Mouse (Mus musculus) hindbrain, postnatal 0 days (tissue): ENCODE measurements around the gene Echdc2. TPM values are rescaled to one million over a fixed set of nuclear protein-coding genes. Genes with fewer than 3 reads are reported as not detected.
A peak's percentile ranks its signal among the peaks of the same experiment; 100 is the strongest.

Experiments used
- ATAC-seq: fragments of 200-750 bp; cut with Nextera tagmentation; 2 replicates; pipeline ENCODE4 v1.8.0; 2017; ENCODE audit warnings: mild to moderate bottlenecking, moderate TSS enrichment, moderate library complexity
- DNase-seq: peaks from one replicate; pipeline ENCODE4 v3.0.0-alpha.2; 2015; ENCODE audit warnings: low spot score
- H3K27ac ChIP-seq: fragments of 300-500 bp; sonication (generic); 2 replicates; pipeline ENCODE4 v1.5.1; 2014; ENCODE audit warnings: mild to moderate bottlenecking
- H3K27me3 ChIP-seq: fragments of 300-500 bp; sonication (generic); 2 replicates; pipeline ENCODE4 v1.6.1; 2014; ENCODE audit warnings: low read length, mixed read lengths; ENCODE audit not compliant: insufficient read depth
- H3K36me3 ChIP-seq: fragments of 300-500 bp; sonication (generic); 2 replicates; pipeline ENCODE4 v1.6.1; 2014; ENCODE audit warnings: low read length, mixed read lengths; ENCODE audit not compliant: insufficient read depth
- H3K4me1 ChIP-seq: fragments of 300-500 bp; sonication (generic); 2 replicates; pipeline ENCODE4 v1.6.1; 2014; ENCODE audit warnings: antibody characterized with exemption, low read length, mixed read lengths; ENCODE audit not compliant: insufficient read depth
- H3K4me2 ChIP-seq: fragments of 300-500 bp; sonication (generic); 2 replicates; pipeline ENCODE4 v1.6.1; 2014; ENCODE audit warnings: low read depth, mild to moderate bottlenecking, low read length, moderate library complexity, mixed read lengths
- H3K4me3 ChIP-seq: fragments of 300-500 bp; sonication (generic); 2 replicates; pipeline ENCODE4 v1.5.1; 2014; ENCODE audit warnings: low read length
- H3K9ac ChIP-seq: fragments of 300-500 bp; sonication (generic); replicated peaks from 2 replicates; pipeline ENCODE4 v1.6.1; 2014; ENCODE audit warnings: mild to moderate bottlenecking, low read length, moderate library complexity, mixed read lengths
- H3K9me3 ChIP-seq: fragments of 300-500 bp; sonication (generic); 2 replicates; pipeline ENCODE4 v1.6.1; 2016; ENCODE audit warnings: low read length, mixed read lengths
- CTCF ChIP-seq: IDR thresholded peaks from 2 replicates; pipeline ENCODE4 v1.5.1; 2016; ENCODE audit warnings: antibody characterized with exemption, control low read depth, low read depth
- WGBS: fragments of 180-500 bp; shearing (Covaris S2); extraction: QIAGEN DNeasy Blood & Tissue Kit; methylation state at CpG from one replicate; pipeline ENCODE4 v1.1.7; 2014; 5-methylcytosine and 5-hydroxymethylcytosine counted together
- polyA plus RNA-seq: library from polyadenylated mRNA; unstranded; fragments of >200 nt; fragmentation: Nextera tagmentation; extraction: Ambion mirVana; gene quantifications from 2 replicates; pipeline ENCODE4 v1.2.1, GENCODE M21; 2015
- total RNA-seq: library from RNA; depleted of rRNA; stranded (reverse); fragments of >200 nt; gene quantifications from 2 replicates; pipeline ENCODE4 v1.2.3, GENCODE M21; 2014

Echdc2 gene
- total and polyA plus RNA-seq, 2 experiments from 2014 or later = 14.4 to 26.5 TPM

DNA sequence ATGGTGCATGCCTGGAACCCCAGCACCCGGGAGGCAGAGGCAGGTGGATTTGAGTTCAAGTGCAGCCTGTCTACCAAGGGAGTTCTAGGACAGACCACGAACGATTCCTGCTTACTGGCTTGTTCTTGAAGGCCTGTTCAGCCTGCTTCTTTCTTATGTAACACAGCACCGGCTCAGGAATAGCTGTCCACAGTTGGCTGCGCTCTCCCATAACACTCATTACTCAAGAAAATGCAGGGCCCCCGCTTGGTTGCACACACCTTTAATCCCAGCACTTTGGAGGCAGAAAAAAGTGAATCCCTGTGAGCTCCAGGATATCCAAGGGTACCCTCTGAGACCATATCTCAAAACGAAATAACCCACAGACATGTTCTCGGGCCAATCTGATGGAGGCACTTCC lies 3.3 kb upstream of the Echdc2 start:
- 91% methylated on average over 8 of the region's 8 CpGs for WGBS
- no peak overlapping the region for H3K27ac ChIP-seq
- H3K9me3 ChIP-seq = no peaks in the 10 kb centered on the region
- no peak overlapping the region for H3K9ac ChIP-seq
- no peak overlapping the region for H3K4me3 ChIP-seq
- no peak overlapping the region for H3K4me2 ChIP-seq
- no peak for TF ChIP-seq CTCF
- H3K27me3 ChIP-seq = no peaks in the 10 kb centered on the region
- no peaks in the 10 kb centered on the region for H3K36me3 ChIP-seq
- no peaks in the 10 kb centered on the region for H3K4me1 ChIP-seq
- ATAC-seq (no peak), DNase-seq (no peak)

DNA sequence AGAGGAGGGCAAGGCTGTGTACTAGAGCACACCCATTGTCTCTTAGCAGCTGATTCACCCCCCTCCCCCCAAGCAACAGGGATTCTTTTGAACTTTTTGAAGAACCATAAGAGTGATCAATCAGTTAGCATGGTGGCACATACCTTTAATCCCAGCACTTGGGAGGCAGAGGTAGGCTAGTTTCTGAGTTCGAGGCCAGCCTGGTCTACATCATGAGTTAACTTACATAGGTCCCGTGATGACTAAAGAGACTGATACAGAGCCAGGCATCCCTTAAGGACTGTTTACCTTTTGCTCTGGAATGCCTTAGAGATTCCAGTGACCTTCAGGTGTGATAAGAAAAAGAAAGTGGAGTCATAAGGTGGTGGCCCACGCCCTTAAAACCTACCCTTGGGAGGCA lies 1.9 kb upstream of the Echdc2 start:
- WGBS = 91% methylated on average over 3 of the region's 3 CpGs
- Histone ChIP-seq H3K27me3 (no peaks in the 10 kb centered on the region), H3K4me2 (no peak overlapping the region), H3K9me3 (no peaks in the 10 kb centered on the region), H3K9ac (no peak overlapping the region), H3K4me1 (no peaks in the 10 kb centered on the region), H3K36me3 (no peaks in the 10 kb centered on the region), H3K4me3 (no peak overlapping the region), H3K27ac (no peak overlapping the region)
- DNase-seq (no peak), ATAC-seq (no peak)
- TF ChIP-seq CTCF = no peak

DNA sequence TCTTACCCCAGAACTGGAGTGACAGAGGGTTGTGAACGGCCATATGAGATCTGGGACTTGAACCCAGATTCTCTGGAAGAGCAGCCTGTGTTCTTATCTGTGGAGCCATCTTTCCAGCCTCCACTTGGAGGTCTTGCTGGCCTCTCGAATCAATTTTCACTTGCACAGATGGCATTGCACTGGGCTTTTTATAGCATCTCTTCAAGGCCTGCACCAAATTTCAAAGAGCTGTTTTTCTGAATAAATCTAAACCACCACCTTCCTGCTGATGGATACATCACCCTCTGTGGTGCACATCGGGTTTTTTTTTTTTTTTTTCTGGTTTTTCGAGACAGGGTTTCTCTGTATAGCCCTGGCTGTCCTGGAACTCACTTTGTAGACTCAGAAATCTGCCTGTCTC lies 1.6 kb downstream of the Echdc2 start:
- no peak overlapping the region for H3K4me2 ChIP-seq
- no peaks in the 10 kb centered on the region for H3K9me3 ChIP-seq
- no peaks in the 10 kb centered on the region for H3K36me3 ChIP-seq
- ATAC-seq = no peak
- H3K4me1 ChIP-seq = no peaks in the 10 kb centered on the region
- H3K27me3 ChIP-seq = no peaks in the 10 kb centered on the region
- H3K9ac ChIP-seq = no peak overlapping the region
- 90% methylated on average over 4 of the region's 4 CpGs for WGBS
- TF ChIP-seq CTCF = no peak
- no peak overlapping the region for H3K27ac ChIP-seq
- DNase-seq = no peak
- no peak overlapping the region for H3K4me3 ChIP-seq

DNA sequence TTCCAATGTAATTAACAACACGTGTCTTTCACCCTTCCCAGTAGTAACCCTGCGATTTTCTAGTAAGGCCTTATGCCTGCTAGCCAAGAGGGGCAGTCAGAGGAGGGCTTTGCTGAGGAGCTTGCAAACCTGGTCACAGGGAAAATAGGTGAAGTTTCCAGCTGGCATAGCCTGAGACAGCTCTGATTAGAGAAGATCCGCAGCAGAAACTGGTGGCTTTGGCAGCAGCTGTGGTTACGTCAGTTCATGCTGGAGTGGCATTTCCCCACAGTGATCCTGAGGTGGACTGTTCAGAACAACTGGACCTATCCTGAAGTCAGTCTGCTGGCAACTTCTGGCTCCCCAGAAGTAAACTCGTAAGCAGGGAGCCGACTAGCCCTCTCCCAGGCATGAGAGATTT lies 2.8 kb downstream of the Echdc2 start:
- H3K9ac ChIP-seq = no peak overlapping the region
- no peaks in the 10 kb centered on the region for H3K9me3 ChIP-seq
- H3K27me3 ChIP-seq = no peaks in the 10 kb centered on the region
- no peak for ATAC-seq
- TF ChIP-seq CTCF = no peak
- H3K36me3 ChIP-seq = no peaks in the 10 kb centered on the region
- H3K27ac ChIP-seq = no peak overlapping the region
- no peaks in the 10 kb centered on the region for H3K4me1 ChIP-seq
- no peak overlapping the region for H3K4me3 ChIP-seq
- 75% methylated on average over 6 of the region's 6 CpGs for WGBS
- H3K4me2 ChIP-seq = no peak overlapping the region
- no peak for DNase-seq

DNA sequence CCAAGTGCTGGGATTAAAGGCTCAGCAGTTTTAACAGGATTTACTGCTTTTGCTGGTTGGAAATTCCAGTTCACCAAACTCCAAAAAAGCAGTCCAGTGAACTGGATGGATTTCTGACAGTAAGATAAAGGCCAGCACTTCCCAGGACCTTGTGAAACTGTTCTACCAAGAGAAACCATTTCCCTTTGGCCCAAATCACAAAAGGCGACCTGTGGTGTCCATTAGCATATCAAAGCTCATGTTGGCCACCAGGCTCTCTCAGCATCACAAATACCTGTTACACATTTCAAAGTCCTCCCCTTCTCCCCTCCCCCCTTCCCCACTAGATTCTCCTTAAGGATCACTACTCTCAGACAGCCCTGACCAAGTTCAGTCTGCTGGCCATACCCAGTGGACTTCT lies 17.0 kb downstream of the Echdc2 start:
- no peaks in the 10 kb centered on the region for H3K36me3 ChIP-seq
- H3K4me2 ChIP-seq = no peak overlapping the region
- H3K27ac ChIP-seq = no peak overlapping the region
- no peaks in the 10 kb centered on the region for H3K4me1 ChIP-seq
- TF ChIP-seq CTCF = no peak
- no peak overlapping the region for H3K9ac ChIP-seq
- H3K4me3 ChIP-seq = no peak overlapping the region
- H3K27me3 ChIP-seq = no peaks in the 10 kb centered on the region
- 26% methylated on average over 1 of the region's 1 CpGs for WGBS
- DNase-seq (no peak), ATAC-seq (no peak)
- H3K9me3 ChIP-seq = no peaks in the 10 kb centered on the region

DNA sequence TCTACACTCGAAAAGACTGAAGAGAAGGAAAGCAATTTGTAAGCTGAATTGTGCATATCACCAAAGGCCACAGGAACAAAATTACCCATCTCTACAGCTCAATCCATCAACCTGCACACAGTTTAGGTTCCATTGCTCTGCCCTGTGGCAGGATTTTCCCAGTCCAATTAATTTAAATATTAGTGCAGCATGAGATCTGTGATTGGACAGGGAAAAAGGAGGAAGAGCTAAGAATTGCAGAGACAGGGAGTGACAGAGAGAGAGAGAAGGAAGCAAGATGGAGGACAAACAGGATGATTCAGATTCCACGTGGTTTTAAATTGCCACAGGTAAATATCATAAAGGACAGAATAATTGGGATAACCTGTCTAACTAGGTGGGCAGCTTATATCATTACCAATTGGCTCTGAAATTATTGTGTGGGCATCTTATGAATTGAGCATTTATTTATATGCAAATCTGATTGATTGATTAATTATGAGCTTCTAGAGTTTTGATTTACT lies 27.6 kb downstream of the Echdc2 start:
- Histone ChIP-seq H3K36me3 (no peaks in the 10 kb centered on the region), H3K4me1 (no peaks in the 10 kb centered on the region), H3K9ac (no peak overlapping the region), H3K27me3 (no peaks in the 10 kb centered on the region), H3K9me3 (no peaks in the 10 kb centered on the region), H3K27ac (no peak overlapping the region), H3K4me2 (no peak overlapping the region), H3K4me3 (no peak overlapping the region)
- WGBS = 76% methylated on average over 2 of the region's 2 CpGs
- DNase-seq (no peak), ATAC-seq (no peak)
- TF ChIP-seq CTCF = no peak

DNA sequence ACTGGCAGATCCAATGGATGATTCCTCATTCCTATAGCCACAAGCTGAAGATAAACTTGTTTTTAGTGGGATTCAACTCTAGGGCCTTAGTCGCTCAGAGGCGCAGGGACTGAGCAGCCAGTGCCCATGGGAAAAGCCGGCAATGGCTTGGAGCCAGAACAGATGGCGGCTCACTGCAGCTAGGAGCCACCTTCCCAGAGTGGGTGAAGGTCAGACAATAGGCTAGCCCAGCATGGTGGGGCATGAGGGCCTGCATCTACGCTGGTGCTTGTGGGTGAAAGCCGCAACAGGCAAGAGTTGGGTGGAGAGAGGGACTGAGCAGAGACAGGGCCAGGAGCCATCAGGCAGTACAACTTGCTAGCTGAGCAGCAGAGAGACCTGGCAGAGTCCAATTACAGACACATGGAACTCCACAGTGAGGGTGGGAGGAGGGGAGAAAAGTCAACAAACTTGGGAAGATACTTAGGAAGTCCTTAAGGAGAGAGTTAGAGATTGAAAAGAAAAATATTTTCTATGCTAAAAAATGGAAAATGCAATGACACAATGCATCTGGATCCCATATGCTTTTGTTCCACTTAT lies 31.1 kb downstream of the Echdc2 start:
- Histone ChIP-seq H3K27ac (no peak overlapping the region), H3K36me3 (no peaks in the 10 kb centered on the region), H3K9me3 (no peaks in the 10 kb centered on the region), H3K27me3 (no peaks in the 10 kb centered on the region), H3K4me2 (no peak overlapping the region), H3K4me3 (no peak overlapping the region), H3K9ac (no peak overlapping the region), H3K4me1 (no peaks in the 10 kb centered on the region)
- DNase-seq (peak; percentile 29), ATAC-seq (no peak)
- no peak for TF ChIP-seq CTCF
- WGBS = 42% methylated on average over 6 of the region's 6 CpGs
